Mouse (Mus musculus) E14TG2a.4 (cell line): ENCODE data around the gene Fam49a.

ENCODE experiments used
- H3K27me3 ChIP-seq: 2 replicates; pipeline ENCODE4 v1.6.1; 2014; ENCODE audit warnings: low read length, control low read depth; ENCODE audit not compliant: insufficient read depth
- H3K36me3 ChIP-seq: 2 replicates; pipeline ENCODE4 v1.6.1; 2014; ENCODE audit warnings: low read length, control low read depth; ENCODE audit not compliant: insufficient read depth
- H3K4me1 ChIP-seq: replicated peaks from 2 replicates; pipeline ENCODE4 v1.6.1; 2014; ENCODE audit warnings: low read depth, low read length, control low read depth
- H3K4me3 ChIP-seq: replicated peaks from 2 replicates; pipeline ENCODE4 v1.5.1; 2014; ENCODE audit warnings: mild to moderate bottlenecking, low read length
- H3K9me3 ChIP-seq: 2 replicates; pipeline ENCODE4 v1.6.1; 2014; ENCODE audit warnings: low read length, control low read depth
- CTCF ChIP-seq: conservative IDR thresholded peaks from 2 replicates; pipeline ENCODE4 v1.5.1; 2014; ENCODE audit warnings: low read length
- NANOG ChIP-seq: IDR thresholded peaks from 2 replicates; pipeline ENCODE4 v1.6.1; 2014; ENCODE audit warnings: borderline replicate concordance, low read length, mixed read lengths
- POU5F1 ChIP-seq: IDR thresholded peaks from 2 replicates; pipeline ENCODE4 v1.6.1; 2014; ENCODE audit warnings: low read length, borderline replicate concordance

The Fam49a gene

GRCm38 (mm10) chr12:12278464-12278872 is 16.5 kb downstream of the Fam49a start:
- TF ChIP-seq POU5F1 (no peak), CTCF (no peak)
- Histone ChIP-seq H3K4me1 (peaks cover 63% of the 10 kb centered on the region), H3K36me3 (no peaks in the 10 kb centered on the region), H3K27me3 (no peaks in the 10 kb centered on the region), H3K4me3 (no peak overlapping the region), H3K9me3 (no peaks in the 10 kb centered on the region)

- Histone ChIP-seq H3K4me3 (no peak overlapping the region), H3K36me3 (no peaks in the 10 kb centered on the region), H3K4me1 (peaks cover 42% of the 10 kb centered on the region), H3K9me3 (no peaks in the 10 kb centered on the region), H3K27me3 (no peaks in the 10 kb centered on the region)
- TF ChIP-seq NANOG: no peak
- TF ChIP-seq CTCF: no peak
Observed at GRCm38 (mm10) chr12:12283702-12284288, 21.9 kb downstream of the Fam49a start.

GRCm38 (mm10) chr12:12284521-12284920 is 22.6 kb downstream of the Fam49a start:
- Histone ChIP-seq H3K36me3 (no peaks in the 10 kb centered on the region), H3K27me3 (no peaks in the 10 kb centered on the region), H3K4me1 (peaks cover 38% of the 10 kb centered on the region), H3K9me3 (no peaks in the 10 kb centered on the region), H3K4me3 (no peak overlapping the region)
- no peak for TF ChIP-seq NANOG
- no peak for TF ChIP-seq CTCF
- TF ChIP-seq POU5F1: no peak

- Histone ChIP-seq H3K9me3 (no peaks in the 10 kb centered on the region), H3K4me3 (no peak overlapping the region), H3K36me3 (no peaks in the 10 kb centered on the region), H3K4me1 (peaks cover 54% of the 10 kb centered on the region), H3K27me3 (no peaks in the 10 kb centered on the region)
- TF ChIP-seq CTCF: no peak
- no peak for TF ChIP-seq NANOG
- TF ChIP-seq POU5F1: no peak
Observed at GRCm38 (mm10) chr12:12287131-12287786, 25.3 kb downstream of the Fam49a start.

GRCm38 (mm10) chr12:12287787-12288132 is 25.8 kb downstream of the Fam49a start:
- no peaks in the 10 kb centered on the region for H3K9me3 ChIP-seq

GRCm38 (mm10) chr12:12288586-12288985 is 26.6 kb downstream of the Fam49a start:
- no peaks in the 10 kb centered on the region for H3K9me3 ChIP-seq
- no peak for TF ChIP-seq NANOG
- H3K36me3 ChIP-seq: no peaks in the 10 kb centered on the region
- H3K27me3 ChIP-seq: no peaks in the 10 kb centered on the region
- H3K4me1 ChIP-seq: peaks cover 65% of the 10 kb centered on the region
- no peak overlapping the region for H3K4me3 ChIP-seq

More at GRCm38 (mm10) chr12:12287787-12288132, 25.8 kb downstream of the Fam49a start:
- no peak overlapping the region for H3K4me3 ChIP-seq
- H3K27me3 ChIP-seq: no peaks in the 10 kb centered on the region
- peaks cover 59% of the 10 kb centered on the region for H3K4me1 ChIP-seq
- H3K36me3 ChIP-seq: no peaks in the 10 kb centered on the region
- TF ChIP-seq NANOG (no peak), POU5F1 (no peak), CTCF (no peak)

GRCm38 (mm10) chr12:12289636-12290035 is 27.7 kb downstream of the Fam49a start:
- H3K9me3 ChIP-seq: no peaks in the 10 kb centered on the region
- TF ChIP-seq NANOG (no peak), POU5F1 (no peak)
- no peaks in the 10 kb centered on the region for H3K36me3 ChIP-seq
- peaks cover 65% of the 10 kb centered on the region for H3K4me1 ChIP-seq
- no peak overlapping the region for H3K4me3 ChIP-seq
- no peaks in the 10 kb centered on the region for H3K27me3 ChIP-seq

GRCm38 (mm10) chr12:12292043-12292618 is 30.2 kb downstream of the Fam49a start:
- Histone ChIP-seq H3K9me3 (no peaks in the 10 kb centered on the region), H3K4me1 (peaks cover 52% of the 10 kb centered on the region), H3K27me3 (no peaks in the 10 kb centered on the region), H3K36me3 (no peaks in the 10 kb centered on the region), H3K4me3 (no peak overlapping the region)
- TF ChIP-seq NANOG: no peak
- no peak for TF ChIP-seq CTCF
- no peak for TF ChIP-seq POU5F1

GRCm38 (mm10) chr12:12294380-12295171 is 32.6 kb downstream of the Fam49a start:
- H3K36me3 ChIP-seq: no peaks in the 10 kb centered on the region
- no peaks in the 10 kb centered on the region for H3K27me3 ChIP-seq
- H3K9me3 ChIP-seq: no peaks in the 10 kb centered on the region
- TF ChIP-seq CTCF: no peak
- TF ChIP-seq POU5F1: no peak
- TF ChIP-seq NANOG: no peak
- peaks cover 31% of the 10 kb centered on the region for H3K4me1 ChIP-seq
- no peak overlapping the region for H3K4me3 ChIP-seq
